Mouse (Mus musculus) olfactory bulb, adult 2 months (tissue): ENCODE measurements around the gene Gad1.

ENCODE experiments used
- CTCF ChIP-seq: fragments of 200-500 bp; IDR thresholded peaks from 2 replicates; pipeline ENCODE4 v1.5.1; 2012; ENCODE audit warnings: low read depth, mild to moderate bottlenecking, low read length, moderate library complexity; ENCODE audit not compliant: insufficient read depth
- POLR2A ChIP-seq: fragments of 200-500 bp; IDR thresholded peaks from 2 replicates; pipeline ENCODE4 v1.6.1; 2012; ENCODE audit warnings: mild to moderate bottlenecking, low read depth, low read length, moderate library complexity; ENCODE audit not compliant: insufficient read depth

DNA sequence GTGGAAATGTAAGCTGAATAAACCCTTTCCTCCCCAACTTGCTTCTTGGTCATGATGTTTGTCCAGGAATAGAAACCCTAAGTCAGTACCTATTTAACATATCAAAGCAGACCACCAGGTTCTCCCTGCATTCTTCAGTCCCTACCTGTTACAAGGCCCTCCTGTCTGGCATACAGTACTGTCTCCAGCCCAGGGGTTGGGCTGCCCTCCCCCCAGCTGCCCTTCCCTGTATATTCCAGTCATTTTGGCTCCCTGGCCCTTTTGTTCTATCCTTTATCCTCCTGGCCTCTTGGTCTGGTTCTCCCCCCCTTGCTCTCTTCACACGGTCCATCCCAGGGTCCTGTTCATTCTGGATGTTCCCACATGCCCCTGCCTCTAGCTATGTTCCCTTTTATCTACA, 78.4 kb downstream of the Gad1 start:
- TF ChIP-seq POLR2A, result no peak
- no peak for TF ChIP-seq CTCF
